Mouse (Mus musculus): Measurements from ENCODE around the gene Hmgb3.

DNA sequence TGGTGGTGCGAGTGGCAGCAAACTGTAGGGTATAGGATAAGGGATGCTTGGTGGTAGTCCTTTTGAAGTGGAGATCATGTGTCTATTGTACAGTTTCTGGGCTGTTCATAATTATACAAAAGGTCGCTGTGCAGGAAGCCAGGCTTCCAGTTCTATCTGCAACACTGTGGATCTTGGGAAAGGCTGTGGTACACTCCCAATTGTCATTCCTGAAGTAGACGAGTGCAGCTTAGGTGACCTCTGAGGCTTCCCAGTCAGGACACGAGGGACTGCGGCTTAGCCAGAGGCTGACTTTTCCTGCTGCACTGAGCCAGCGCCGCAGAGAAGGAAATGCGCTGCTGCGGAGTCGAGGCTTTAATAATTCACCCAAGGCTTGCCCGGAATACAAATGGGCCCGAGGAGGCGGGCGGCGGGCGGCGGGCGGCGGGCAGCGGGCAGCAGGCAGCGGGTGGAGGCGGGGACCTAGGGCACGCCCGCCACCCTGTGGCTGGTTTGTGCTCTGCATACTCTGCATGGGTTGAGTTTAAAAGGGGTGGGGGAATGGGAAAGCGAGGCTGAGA is 45.4 kb downstream of the Hmgb3 start:
- TF ChIP-seq CTCF (conservative IDR thresholded peaks at IDR 0.05; ENCODE audit: low read length) (no peak; the same call in 1 of the 2 replicates), NANOG (IDR thresholded peaks at IDR 0.05; ENCODE audit: borderline replicate concordance, low read length) (no peak)

All from E14TG2a.4 (cell line).